In genomic region chr16:9995814-9996210, GRCm38 (mm10) we compare ENCODE assay signal across 7 mouse cellular contexts. TPM values are rescaled to one million over a fixed set of nuclear protein-coding genes. Genes with fewer than 3 reads are reported as not detected.
DNase-seq lines count a peak whose midpoint lies in the region; ATAC-seq lines count a peak whose summit lies in the region.

No protein-coding gene starts in this region.

- H3K27ac ChIP-seq in liver, embryonic 11.5 days (ENCODE audit: low read depth, low read length): no peak overlapping the region
- H3K27ac ChIP-seq in embryonic facial prominence, embryonic 14.5 days (replicated peaks; ENCODE audit: low read depth, low read length): no peak overlapping the region
- H3K27ac ChIP-seq in hindbrain, embryonic 14.5 days: peak overlapping the region; percentile 74
- peak overlapping the region; percentile 72 for H3K27ac ChIP-seq in neural tube, embryonic 14.5 days (ENCODE audit: low read depth, low read length)

- WGBS in liver, embryonic 11.5 days: 28% methylated on average over 13 of the region's 13 CpGs
- 19% methylated on average over 13 of the region's 13 CpGs for WGBS in embryonic facial prominence, embryonic 14.5 days
- 20% methylated on average over 13 of the region's 13 CpGs for WGBS in hindbrain, embryonic 14.5 days
- 20% methylated on average over 13 of the region's 13 CpGs for WGBS in neural tube, embryonic 14.5 days

- no peaks in the 10 kb centered on the region for H3K4me1 ChIP-seq in liver, embryonic 11.5 days (replicated peaks; ENCODE audit: control insufficient read depth, insufficient read depth, low read length)
- H3K4me1 ChIP-seq in embryonic facial prominence, embryonic 14.5 days (ENCODE audit: control insufficient read depth, insufficient read depth, low read length): peaks cover 12% of the 10 kb centered on the region; the same call in 1 of the 2 replicates
- peaks cover 14% of the 10 kb centered on the region for H3K4me1 ChIP-seq in hindbrain, embryonic 14.5 days (replicated peaks; ENCODE audit: control insufficient read depth, insufficient read depth, low read length)
- H3K4me1 ChIP-seq in neural tube, embryonic 14.5 days (ENCODE audit: control insufficient read depth, insufficient read depth, low read length): peaks cover 7% of the 10 kb centered on the region

- peaks cover 52% of the 10 kb centered on the region for H3K27me3 ChIP-seq in liver, embryonic 11.5 days (replicated peaks; ENCODE audit: control insufficient read depth, insufficient read depth, low read length)
- peaks cover 64% of the 10 kb centered on the region for H3K27me3 ChIP-seq in embryonic facial prominence, embryonic 14.5 days (replicated peaks; ENCODE audit: control insufficient read depth, insufficient read depth, low read length)
- peaks cover 53% of the 10 kb centered on the region for H3K27me3 ChIP-seq in hindbrain, embryonic 14.5 days (ENCODE audit: control insufficient read depth, insufficient read depth, low read length)
- peaks cover 23% of the 10 kb centered on the region for H3K27me3 ChIP-seq in neural tube, embryonic 14.5 days (ENCODE audit: control insufficient read depth, insufficient read depth, low read length)

- H3K4me2 ChIP-seq in liver, embryonic 11.5 days: peak overlapping the region; percentile 63
- peak overlapping the region; percentile 76 for H3K4me2 ChIP-seq in embryonic facial prominence, embryonic 14.5 days (ENCODE audit: low read depth, low read length)
- peak overlapping the region; percentile 94 for H3K4me2 ChIP-seq in hindbrain, embryonic 14.5 days (replicated peaks)
- peak overlapping the region; percentile 74 for H3K4me2 ChIP-seq in neural tube, embryonic 14.5 days (ENCODE audit: low read depth, low read length)

- H3K36me3 ChIP-seq in liver, embryonic 11.5 days (ENCODE audit: control insufficient read depth, insufficient read depth, low read length): no peaks in the 10 kb centered on the region
- no peaks in the 10 kb centered on the region for H3K36me3 ChIP-seq in embryonic facial prominence, embryonic 14.5 days (ENCODE audit: control insufficient read depth, insufficient read depth, low read length)
- no peaks in the 10 kb centered on the region for H3K36me3 ChIP-seq in hindbrain, embryonic 14.5 days (replicated peaks; ENCODE audit: control insufficient read depth, insufficient read depth)
- no peaks in the 10 kb centered on the region for H3K36me3 ChIP-seq in neural tube, embryonic 14.5 days (ENCODE audit: control insufficient read depth, insufficient read depth, low read length)

- H3K4me3 ChIP-seq in liver, embryonic 11.5 days (ENCODE audit: low read depth, low read length): no peak overlapping the region
- peak overlapping the region; percentile 43 for H3K4me3 ChIP-seq in embryonic facial prominence, embryonic 14.5 days (ENCODE audit: low read depth, low read length)
- H3K4me3 ChIP-seq in hindbrain, embryonic 14.5 days (replicated peaks; ENCODE audit: low read length): peak overlapping the region; percentile 55
- peak overlapping the region; percentile 51 for H3K4me3 ChIP-seq in neural tube, embryonic 14.5 days (ENCODE audit: low read depth, low read length)

- H3K9me3 ChIP-seq in liver, embryonic 11.5 days (ENCODE audit: control insufficient read depth, low read length): no peaks in the 10 kb centered on the region
- H3K9me3 ChIP-seq in embryonic facial prominence, embryonic 14.5 days (ENCODE audit: control insufficient read depth, low read length): no peaks in the 10 kb centered on the region
- H3K9me3 ChIP-seq in hindbrain, embryonic 14.5 days (ENCODE audit: control insufficient read depth, low read length): no peaks in the 10 kb centered on the region
- no peaks in the 10 kb centered on the region for H3K9me3 ChIP-seq in neural tube, embryonic 14.5 days (ENCODE audit: control insufficient read depth, low read length)

- no peak for ATAC-seq in liver, embryonic 11.5 days (replicated peaks; ENCODE audit: low FRiP score)
- ATAC-seq in embryonic facial prominence, embryonic 14.5 days (ENCODE audit: low read depth): no peak
- ATAC-seq in hindbrain, embryonic 14.5 days (ENCODE audit: low FRiP score): no peak
- no peak for ATAC-seq in neural tube, embryonic 14.5 days (ENCODE audit: low read depth)
- ATAC-seq in monocyte, adult 5-6 weeks (replicated peaks; ENCODE audit: insufficient number of reproducible peaks, low FRiP score, low TSS enrichment, poor library complexity, severe bottlenecking): no peak

- no peak overlapping the region for H3K9ac ChIP-seq in liver, embryonic 11.5 days (ENCODE audit: low read depth, low read length)
- H3K9ac ChIP-seq in embryonic facial prominence, embryonic 14.5 days (ENCODE audit: low read depth, low read length): no peak overlapping the region
- peak overlapping the region; percentile 71 for H3K9ac ChIP-seq in hindbrain, embryonic 14.5 days
- peak overlapping the region; percentile 62 for H3K9ac ChIP-seq in neural tube, embryonic 14.5 days (replicated peaks; ENCODE audit: low read depth, low read length)

- no peak for DNase-seq in liver, embryonic 11.5 days (ENCODE audit: low spot score)
- no peak for DNase-seq in liver
- no peak for DNase-seq in embryonic facial prominence, embryonic 14.5 days (ENCODE audit: low spot score)
- peak; percentile 39 for DNase-seq in hindbrain, embryonic 14.5 days (ENCODE audit: low spot score)
- DNase-seq in right cerebral cortex, postnatal 36 days (ENCODE audit: low spot score in 2 of 2): no peak

RNA-seq across cellular contexts. Expression of gene Grin2a, which starts 0.5 kb away (rescaled TPM):
- 0.36 and 0.70 TPM in 2 replicates for polyA plus RNA-seq in liver, embryonic 11.5 days (2014; fragmentation: Nextera tagmentation; extraction: Ambion mirVana)
- 1.0 and 1.2 TPM in 2 replicates for polyA plus RNA-seq in embryonic facial prominence, embryonic 14.5 days (2014; fragmentation: Nextera tagmentation; extraction: Ambion mirVana)
- polyA plus RNA-seq in hindbrain, embryonic 14.5 days (2014; fragmentation: Nextera tagmentation; extraction: Ambion mirVana): 6.2 and 6.9 TPM in 2 replicates
- polyA plus RNA-seq in neural tube, embryonic 14.5 days (2014; fragmentation: Nextera tagmentation; extraction: Ambion mirVana): 8.2 and 11.0 TPM in 2 replicates
- total RNA-seq in monocyte, adult 5-6 weeks (2017): not detected in 3 replicates

Comparison
In these comparisons a context has a peak if more than half of its experiments do, and no peak if none do; other contexts are left out.
1. H3K27ac ChIP-seq: peak in hindbrain, embryonic 14.5 days (single experiment) and neural tube, embryonic 14.5 days (single experiment); none in liver, embryonic 11.5 days (single experiment) and embryonic facial prominence, embryonic 14.5 days (single experiment).
2. H3K9ac ChIP-seq: peak in hindbrain, embryonic 14.5 days (single experiment) and neural tube, embryonic 14.5 days (single experiment); none in liver, embryonic 11.5 days (single experiment) and embryonic facial prominence, embryonic 14.5 days (single experiment).
3. Peak in every context shown above with its lines, with median percentiles within 50 percentile points of each other: H3K4me2 ChIP-seq.